Mouse (Mus musculus) limb, embryonic 12.5 days (tissue): ENCODE results near the gene Gm49601. TPM values are rescaled to one million over a fixed set of nuclear protein-coding genes. Genes with fewer than 3 reads are reported as not detected.

Experiments
- ATAC-seq: fragments of 200-750 bp; cut with Nextera tagmentation; 2 replicates; pipeline ENCODE4 v1.8.0; 2017; ENCODE audit warnings: low read depth, moderate TSS enrichment; ENCODE audit not compliant: insufficient number of reproducible peaks, insufficient read depth, low FRiP score, low TSS enrichment
- H3K27ac ChIP-seq: fragments of 300-500 bp; sonication (generic); 2 replicates; pipeline ENCODE4 v1.5.1; 2016; ENCODE audit warnings: mild to moderate bottlenecking, moderate library complexity
- H3K27me3 ChIP-seq: fragments of 300-500 bp; sonication (generic); 2 replicates; pipeline ENCODE4 v1.6.1; 2016; ENCODE audit warnings: mild to moderate bottlenecking, moderate library complexity
- H3K36me3 ChIP-seq: fragments of 300-500 bp; sonication (generic); 2 replicates; pipeline ENCODE4 v1.6.1; 2016; ENCODE audit warnings: mild to moderate bottlenecking, moderate library complexity
- H3K4me1 ChIP-seq: fragments of 300-500 bp; sonication (generic); replicated peaks from 2 replicates; pipeline ENCODE4 v1.6.1; 2016
- H3K4me2 ChIP-seq: fragments of 300-500 bp; sonication (generic); 2 replicates; pipeline ENCODE4 v1.6.1; 2016; ENCODE audit warnings: mild to moderate bottlenecking, moderate library complexity
- H3K4me3 ChIP-seq: fragments of 300-500 bp; sonication (generic); replicated peaks from 2 replicates; pipeline ENCODE4 v1.5.1; 2016; ENCODE audit warnings: mild to moderate bottlenecking
- H3K9ac ChIP-seq: fragments of 300-500 bp; sonication (generic); replicated peaks from 2 replicates; pipeline ENCODE4 v1.6.1; 2016; ENCODE audit warnings: mild to moderate bottlenecking, moderate library complexity
- H3K9me3 ChIP-seq: fragments of 300-500 bp; sonication (generic); 2 replicates; pipeline ENCODE4 v1.6.1; 2016; ENCODE audit warnings: mild to moderate bottlenecking, moderate library complexity
- WGBS: fragments of 180-500 bp; shearing (Covaris S2); methylation state at CpG from one replicate; pipeline ENCODE4 v1.1.7; 2016; 5-methylcytosine and 5-hydroxymethylcytosine counted together
- polyA plus RNA-seq: library from polyadenylated mRNA; unstranded; fragments of >200 nt; fragmentation: Nextera tagmentation; extraction: Ambion mirVana; gene quantifications from 2 replicates; pipeline ENCODE4 v1.2.1, GENCODE M21; 2016

Gm49601 gene
- polyA plus RNA-seq, result 5.2 and 6.8 TPM in 2 replicates

GRCm38 (mm10) chr16:18626376-18626878 is at the start of gene Gm49601:
Gene Gm49601 (minus strand): TSS chr16:18626427.
- no peak within 1 kb of the TSS for H3K27ac ChIP-seq
- H3K36me3 ChIP-seq, result peaks cover 37% of the 10 kb centered on the region
- H3K27me3 ChIP-seq, result peaks cover 75% of the 10 kb centered on the region
- H3K4me2 ChIP-seq, result peak within 1 kb of the TSS; percentile 73
- ATAC-seq, result peak; percentile 23; the same call in 1 of the 2 replicates
- WGBS, result under 1% methylated on average over 65 of the region's 65 CpGs
- no peaks in the 10 kb centered on the region for H3K9me3 ChIP-seq
- H3K4me1 ChIP-seq, result peaks cover 42% of the 10 kb centered on the region
- peak within 1 kb of the TSS; percentile 57 for H3K9ac ChIP-seq
- peak within 1 kb of the TSS; percentile 54 for H3K4me3 ChIP-seq

DNA sequence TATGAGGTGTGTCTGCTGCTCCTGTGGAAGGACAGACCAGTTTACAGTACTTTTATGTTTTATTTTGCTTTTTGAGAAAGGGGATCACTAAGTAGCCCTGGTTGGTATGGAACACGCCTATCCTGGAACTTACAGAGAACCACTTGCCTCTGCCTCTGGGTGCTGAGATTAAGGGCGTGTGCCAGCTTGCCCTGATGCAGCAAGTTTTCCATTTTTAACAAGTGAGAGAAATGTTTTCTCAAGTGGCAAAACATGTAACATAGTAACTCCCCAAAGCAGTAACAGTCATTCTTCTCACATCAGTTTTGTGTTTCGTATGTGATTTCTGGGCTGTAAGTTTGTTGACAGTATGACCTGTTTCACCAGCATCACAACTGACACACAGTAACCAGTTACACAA is 46.8 kb upstream of the Gm49601 start:
- no peak overlapping the region for H3K4me2 ChIP-seq
- no peak overlapping the region for H3K9ac ChIP-seq
- H3K36me3 ChIP-seq, result no peaks in the 10 kb centered on the region
- no peak for ATAC-seq
- no peaks in the 10 kb centered on the region for H3K4me1 ChIP-seq
- 79% methylated on average over 3 of the region's 3 CpGs for whole genome bisulfite sequencing
- H3K9me3 ChIP-seq, result no peaks in the 10 kb centered on the region
- H3K4me3 ChIP-seq, result no peak overlapping the region
- H3K27ac ChIP-seq, result no peak overlapping the region
- H3K27me3 ChIP-seq, result no peaks in the 10 kb centered on the region; the same call in 1 of the 2 replicates

DNA sequence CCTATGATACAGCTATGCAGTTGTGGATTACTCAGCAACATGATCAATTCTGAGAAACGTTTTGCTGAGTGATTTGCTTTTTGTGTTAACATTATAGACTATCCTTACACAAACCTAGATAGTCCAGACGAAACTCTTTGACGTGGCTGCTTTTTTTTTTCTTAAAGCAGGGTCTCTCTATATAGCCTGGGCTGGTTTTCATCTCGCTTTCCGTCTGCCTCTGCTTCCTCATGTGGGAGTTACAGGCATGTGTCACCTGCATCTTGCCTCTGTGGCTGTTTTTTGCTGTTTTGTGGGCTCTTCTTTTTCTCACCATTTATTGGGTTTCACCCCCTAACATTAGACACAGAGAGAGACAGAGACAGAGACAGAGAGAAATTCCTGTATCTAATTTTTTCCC is 45.8 kb upstream of the Gm49601 start:
- H3K4me3 ChIP-seq, result no peak overlapping the region
- no peak overlapping the region for H3K27ac ChIP-seq
- WGBS, result 66% methylated on average over 5 of the region's 5 CpGs
- H3K9ac ChIP-seq, result no peak overlapping the region
- H3K36me3 ChIP-seq, result no peaks in the 10 kb centered on the region
- no peaks in the 10 kb centered on the region; the same call in 1 of the 2 replicates for H3K27me3 ChIP-seq
- H3K4me1 ChIP-seq, result no peaks in the 10 kb centered on the region
- H3K4me2 ChIP-seq, result no peak overlapping the region
- H3K9me3 ChIP-seq, result no peaks in the 10 kb centered on the region
- ATAC-seq, result no peak

- Histone ChIP-seq H3K4me1 (no peaks in the 10 kb centered on the region), H3K27me3 (no peaks in the 10 kb centered on the region; the same call in 1 of the 2 replicates), H3K27ac (no peak overlapping the region), H3K4me3 (no peak overlapping the region), H3K9ac (no peak overlapping the region), H3K36me3 (no peaks in the 10 kb centered on the region), H3K9me3 (no peaks in the 10 kb centered on the region), H3K4me2 (no peak overlapping the region)
- WGBS, result 73% methylated on average over 6 of the region's 6 CpGs
- no peak for ATAC-seq
Measured at GRCm38 (mm10) chr16:18669914-18670313, 43.7 kb upstream of the Gm49601 start.

DNA sequence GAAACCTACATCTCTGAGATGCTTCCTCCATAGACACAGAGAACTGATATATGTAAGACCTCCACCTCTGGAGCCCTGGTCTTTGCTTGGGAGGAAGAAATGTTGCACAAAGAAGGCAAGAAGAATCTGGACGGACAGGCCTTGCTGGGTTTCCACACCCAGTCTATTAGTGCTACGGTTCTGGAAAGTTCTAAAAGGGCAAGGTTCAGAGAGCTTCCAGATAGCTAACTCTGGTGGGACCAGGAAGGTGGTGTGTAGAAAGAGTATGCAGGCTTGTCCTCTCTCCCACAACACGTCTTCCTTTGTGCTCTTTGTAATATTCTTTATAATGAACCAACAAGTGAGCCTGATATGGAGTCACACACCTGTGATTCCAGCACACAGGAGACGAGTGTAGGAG is 32.4 kb upstream of the Gm49601 start:
- Histone ChIP-seq H3K9me3 (no peaks in the 10 kb centered on the region), H3K27ac (no peak overlapping the region), H3K27me3 (0 out of 2 replicates have a peak, but pooled peaks cover 4% of the 10 kb centered on the region), H3K36me3 (no peaks in the 10 kb centered on the region), H3K4me3 (no peak overlapping the region), H3K4me2 (no peak overlapping the region), H3K9ac (no peak overlapping the region), H3K4me1 (peaks cover 10% of the 10 kb centered on the region)
- 81% methylated on average over 4 of the region's 4 CpGs for WGBS
- no peak for ATAC-seq

- H3K27ac ChIP-seq, result no peak overlapping the region
- WGBS, result 49% methylated on average over 5 of the region's 5 CpGs
- ATAC-seq, result no peak; the same call in 1 of the 2 replicates
Measured at GRCm38 (mm10) chr16:18655372-18656098, 29.3 kb upstream of the Gm49601 start.

GRCm38 (mm10) chr16:18653290-18654160 is 27.3 kb upstream of the Gm49601 start:
- no peak overlapping the region for H3K9ac ChIP-seq
- H3K27me3 ChIP-seq, result no peaks in the 10 kb centered on the region
- H3K4me2 ChIP-seq, result no peak overlapping the region
- WGBS, result 83% methylated on average over 6 of the region's 6 CpGs
- no peak overlapping the region for H3K27ac ChIP-seq
- H3K4me1 ChIP-seq, result peaks cover 10% of the 10 kb centered on the region
- H3K36me3 ChIP-seq, result no peaks in the 10 kb centered on the region
- ATAC-seq, result no peak
- no peak overlapping the region for H3K4me3 ChIP-seq
- no peaks in the 10 kb centered on the region for H3K9me3 ChIP-seq

More at GRCm38 (mm10) chr16:18655372-18656098, 29.3 kb upstream of the Gm49601 start:
- no peak overlapping the region for H3K4me3 ChIP-seq
- H3K36me3 ChIP-seq, result no peaks in the 10 kb centered on the region
- H3K4me2 ChIP-seq, result no peak overlapping the region
- H3K27me3 ChIP-seq, result no peaks in the 10 kb centered on the region
- peaks cover 10% of the 10 kb centered on the region for H3K4me1 ChIP-seq
- H3K9ac ChIP-seq, result no peak overlapping the region
- no peaks in the 10 kb centered on the region for H3K9me3 ChIP-seq

- Histone ChIP-seq H3K4me1 (no peaks in the 10 kb centered on the region), H3K27ac (no peak overlapping the region), H3K9me3 (no peaks in the 10 kb centered on the region), H3K4me2 (no peak overlapping the region), H3K4me3 (no peak overlapping the region), H3K9ac (no peak overlapping the region), H3K27me3 (no peaks in the 10 kb centered on the region), H3K36me3 (no peaks in the 10 kb centered on the region)
- ATAC-seq, result no peak
- WGBS, result 64% methylated on average over 3 of the region's 3 CpGs
Measured at GRCm38 (mm10) chr16:18649126-18649525, 22.9 kb upstream of the Gm49601 start.

DNA sequence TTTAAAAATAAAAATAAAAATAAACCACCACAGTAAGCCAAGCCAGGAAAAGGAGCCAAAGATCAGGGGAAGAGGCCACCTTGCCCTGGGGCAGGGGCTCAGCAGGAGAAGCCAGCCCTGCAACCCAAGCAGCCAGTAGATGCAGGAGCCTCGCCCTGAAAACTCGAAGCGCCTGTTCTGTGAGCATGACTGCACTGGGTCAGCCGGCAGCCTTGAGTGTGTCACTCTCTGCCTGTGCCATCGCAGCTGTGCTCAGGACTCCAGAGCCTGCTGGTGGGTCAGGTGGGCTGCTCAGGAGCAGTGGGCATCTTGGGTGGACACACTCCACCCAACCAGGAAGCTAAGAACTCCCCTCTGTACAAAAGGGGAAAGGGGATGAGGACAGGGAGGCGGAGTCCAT is 19.1 kb upstream of the Gm49601 start:
- peak overlapping the region; percentile 35; the same call in 1 of the 2 replicates for H3K27ac ChIP-seq
- no peaks in the 10 kb centered on the region for H3K9me3 ChIP-seq
- H3K4me1 ChIP-seq, result no peaks in the 10 kb centered on the region
- ATAC-seq, result no peak
- H3K27me3 ChIP-seq, result no peaks in the 10 kb centered on the region
- 72% methylated on average over 6 of the region's 6 CpGs for WGBS
- H3K36me3 ChIP-seq, result no peaks in the 10 kb centered on the region
- H3K9ac ChIP-seq, result no peak overlapping the region
- no peak overlapping the region for H3K4me3 ChIP-seq
- no peak overlapping the region for H3K4me2 ChIP-seq

DNA sequence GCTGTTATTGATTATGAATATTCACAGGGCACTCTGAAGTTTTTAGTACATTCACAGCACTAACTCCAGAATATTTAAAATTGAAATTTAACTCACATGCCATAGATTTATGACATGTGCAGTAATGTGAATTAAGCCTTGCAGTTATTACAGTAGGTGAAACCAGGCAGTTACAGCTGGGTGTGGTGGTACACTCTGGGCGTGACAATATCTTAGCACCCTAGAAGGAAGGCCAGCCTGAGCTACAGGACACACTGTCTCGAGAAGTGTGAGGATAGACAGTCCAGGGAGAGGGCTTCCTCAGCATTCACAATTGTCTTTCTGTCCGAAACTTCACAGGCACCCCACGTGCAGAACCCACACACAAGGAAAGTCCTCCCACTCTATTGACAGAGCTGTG is 18.3 kb upstream of the Gm49601 start:
- no peaks in the 10 kb centered on the region for H3K9me3 ChIP-seq
- no peaks in the 10 kb centered on the region for H3K27me3 ChIP-seq
- H3K9ac ChIP-seq, result no peak overlapping the region
- no peak overlapping the region for H3K4me3 ChIP-seq
- no peaks in the 10 kb centered on the region for H3K36me3 ChIP-seq
- no peak for ATAC-seq
- no peaks in the 10 kb centered on the region for H3K4me1 ChIP-seq
- 79% methylated on average over 4 of the region's 4 CpGs for WGBS
- H3K27ac ChIP-seq, result no peak overlapping the region
- H3K4me2 ChIP-seq, result no peak overlapping the region

- Histone ChIP-seq H3K27ac (no peak overlapping the region), H3K9ac (no peak overlapping the region), H3K4me2 (no peak overlapping the region), H3K36me3 (no peaks in the 10 kb centered on the region), H3K27me3 (no peaks in the 10 kb centered on the region), H3K9me3 (no peaks in the 10 kb centered on the region), H3K4me3 (no peak overlapping the region), H3K4me1 (no peaks in the 10 kb centered on the region)
- whole genome bisulfite sequencing, result 77% methylated on average over 11 of the region's 11 CpGs
- ATAC-seq, result no peak
Measured at GRCm38 (mm10) chr16:18643406-18643998, 17.3 kb upstream of the Gm49601 start.
